9 mouse cellular contexts compared by ENCODE assay signal in the genomic region with DNA sequence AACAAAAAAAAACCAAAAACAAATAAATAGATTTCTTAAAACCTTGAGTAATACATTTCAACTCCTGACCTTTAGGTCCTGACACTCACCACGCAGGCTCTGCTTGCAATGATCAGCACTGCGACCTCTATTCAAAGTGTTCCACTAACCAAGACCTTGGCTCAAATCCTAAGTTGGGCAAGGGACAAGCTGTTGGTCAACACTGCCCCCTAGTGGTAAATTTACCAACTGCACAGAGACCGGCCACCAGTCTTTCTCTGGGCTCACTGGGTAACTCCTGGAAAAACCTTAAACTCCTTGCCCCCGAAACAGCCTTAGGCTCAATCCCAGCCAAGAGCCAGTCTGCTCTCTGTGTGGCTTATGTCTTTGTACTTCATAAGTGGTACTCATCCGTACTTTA. TPM values are rescaled to one million over a fixed set of nuclear protein-coding genes. Genes with fewer than 3 reads are reported as not detected.
DNase-seq lines count a peak whose midpoint lies in the region; ATAC-seq and TF ChIP-seq lines count a peak whose summit lies in the region.
"Had no signal": no experiment of that assay in that cellular context is flagged by ENCODE, and none has a peak within 500 bp of the region (broad histone marks: within the 10 kb centered on the region; RNA-seq: fewer than 3 reads in every experiment).

No protein-coding gene starts in this region.

- H3K79me2 ChIP-seq in CH12.LX (replicated peaks; ENCODE audit: control insufficient read depth, extremely low read depth, insufficient read depth, poor library complexity, severe bottlenecking): no peaks in the 10 kb centered on the region

- H3K4me2 ChIP-seq in CH12.LX (ENCODE audit: insufficient read depth, low read depth, poor library complexity, severe bottlenecking): no peak overlapping the region
- H3K4me2 ChIP-seq in lung, embryonic 14.5 days: no peak overlapping the region
- H3K4me2 ChIP-seq: limb, embryonic 12.5 days had no signal

- H3K27me3 ChIP-seq in CH12.LX (replicated peaks): no peaks in the 10 kb centered on the region
- no peaks in the 10 kb centered on the region for H3K27me3 ChIP-seq in lung, embryonic 14.5 days (ENCODE audit: insufficient read depth, low read length)
- H3K27me3 ChIP-seq: limb, embryonic 12.5 days had no signal

- H3K4me1 ChIP-seq in CH12.LX (ENCODE audit: control insufficient read depth in 1 of 2, insufficient read depth in 2 of 2): peaks cover 2 to 17% of the 10 kb centered on the region in 2 experiments; a peak in 3 of 4 replicates
- H3K4me1 ChIP-seq in lung, embryonic 14.5 days (ENCODE audit: insufficient read depth): peaks cover 5% of the 10 kb centered on the region; the same call in 1 of the 2 replicates

- no peak for TF ChIP-seq POLR2A in CH12.LX (IDR thresholded peaks at IDR 0.05; ENCODE audit: low read depth, low read length)

- no peaks in the 10 kb centered on the region for H3K9me3 ChIP-seq in CH12.LX (replicated peaks; ENCODE audit: low read length)
- H3K9me3 ChIP-seq in lung, embryonic 14.5 days (ENCODE audit: low read depth, low read length): no peaks in the 10 kb centered on the region
- H3K9me3 ChIP-seq: limb, embryonic 12.5 days had no signal

- ATAC-seq in lung, embryonic 14.5 days (ENCODE audit: insufficient read depth): peak; percentile 45; the same call in 1 of the 2 replicates

- peak; percentile 80 for DNase-seq in CH12.LX (ENCODE audit: extremely low read depth)
- peak; percentile 98 for DNase-seq in adipocyte (ENCODE audit: low spot score)
- DNase-seq in cerebellum, postnatal 4 days (ENCODE audit: low spot score in 2 of 2): peak; percentile 77 to 90
- DNase-seq in gastrocnemius, postnatal 36 days: peak; percentile 76
- DNase-seq in kidney, postnatal 14 days: peak; percentile 89
- peak; percentile 94 for DNase-seq in lung, embryonic 14.5 days
- peak; percentile 73 for DNase-seq in right cerebral cortex, adult 18-20 months
- peak; percentile 61 for DNase-seq in urinary bladder, postnatal 10 days (ENCODE audit: low spot score)

- in situ Hi-C loops in CH12.LX (cut with MboI; ENCODE audit: low pct_ligation_motif_present, low pct_unique_long_range_greater_than_20kb, low sequenced_read_pairs): loop anchor here (10.0 kb wide), 1 partner anchor 316 kb away; a partner anchor contains a TSS

- TF ChIP-seq CTCF in CH12.LX (conservative IDR thresholded peaks at IDR 0.05 in 1 of 2, IDR thresholded peaks at IDR 0.05 in 1 of 2; ENCODE audit: low read depth in 2 of 2, low read length in 2 of 2): peak; percentile 86 to 98
- peak; percentile 98 for TF ChIP-seq CTCF in lung, embryonic 14.5 days (IDR thresholded peaks at IDR 0.05; ENCODE audit: low read depth)

- no peak for TF ChIP-seq EP300 in CH12.LX (IDR thresholded peaks at IDR 0.05; ENCODE audit: low read length)

- no peak overlapping the region for H3K4me3 ChIP-seq in CH12.LX (replicated peaks in 1 of 3; ENCODE audit: low read depth in 2 of 3, low read length in 2 of 3, poor library complexity in 1 of 3)
- no peak overlapping the region for H3K4me3 ChIP-seq in lung, embryonic 14.5 days (ENCODE audit: low read depth, low read length)
- H3K4me3 ChIP-seq: limb, embryonic 12.5 days had no signal

- dilution Hi-C loops in CH12.LX (cut with MboI; ENCODE audit: extremely low pct_ligation_motif_present, extremely low pct_unique_long_range_greater_than_20kb, low sequenced_read_pairs): no loop called here

- H3K9ac ChIP-seq in CH12.LX (ENCODE audit: insufficient read depth, low read depth): no peak overlapping the region
- no peak overlapping the region for H3K9ac ChIP-seq in lung, embryonic 14.5 days
- H3K9ac ChIP-seq: limb, embryonic 12.5 days had no signal

- intact Hi-C loops in gastrocnemius, postnatal 36 days (cut with DNase I): loop anchor here (1.0 to 5.0 kb wide), 2 partner anchors 115 to 229 kb away; a partner anchor contains a TSS

- 14% methylated on average over 5 of the region's 5 CpGs for WGBS in lung, embryonic 14.5 days

- TF ChIP-seq RAD21 in CH12.LX (IDR thresholded peaks at IDR 0.05; ENCODE audit: low read depth, low read length): no peak; the same call in none of the 2 replicates

- H3K27ac ChIP-seq in CH12.LX (ENCODE audit: insufficient read depth, low read depth): no peak overlapping the region
- H3K27ac ChIP-seq in lung, embryonic 14.5 days (ENCODE audit: low read depth): no peak overlapping the region
- H3K27ac ChIP-seq: limb, embryonic 12.5 days had no signal

- H3K36me3 ChIP-seq in CH12.LX (replicated peaks in 1 of 2; ENCODE audit: control insufficient read depth in 1 of 2, insufficient read depth in 1 of 2, low read length in 1 of 2): no peaks in the 10 kb centered on the region
- H3K36me3 ChIP-seq in lung, embryonic 14.5 days (ENCODE audit: insufficient read depth): no peaks in the 10 kb centered on the region
- H3K36me3 ChIP-seq: limb, embryonic 12.5 days had no signal

TF ChIP-seq in CH12.LX, 34 proteins besides CTCF, POLR2A, EP300 and RAD21 (continues in another document):
- 0 out of 2 replicates have a peak, but pooled peaks have one; percentile 43 for TF ChIP-seq NRF1 (IDR thresholded peaks at IDR 0.05; ENCODE audit: low read depth, low read length)
- no peak; the same call in 1 of the 2 replicates for TF ChIP-seq JUND (conservative IDR thresholded peaks at IDR 0.05; ENCODE audit: low read depth, low read length)
- TF ChIP-seq CHD1 (IDR thresholded peaks at IDR 0.05; ENCODE audit: low read depth, low read length): no peak
- TF ChIP-seq MXI1 (IDR thresholded peaks at IDR 0.05; ENCODE audit: low read depth, low read length): no peak
- TF ChIP-seq ZMIZ1 (IDR thresholded peaks at IDR 0.05; ENCODE audit: low read depth, low read length): no peak
- TF ChIP-seq KAT2A (IDR thresholded peaks at IDR 0.05; ENCODE audit: insufficient replicate concordance, low read length): no peak
- TF ChIP-seq ELF1 (IDR thresholded peaks at IDR 0.05; ENCODE audit: low read depth, low read length): no peak
- TF ChIP-seq TCF12 (IDR thresholded peaks at IDR 0.05; ENCODE audit: low read depth, low read length): 0 out of 2 replicates have a peak, but pooled peaks have one; percentile 23
- no peak for TF ChIP-seq USF1 (IDR thresholded peaks at IDR 0.05; ENCODE audit: low read depth, low read length)
- no peak for TF ChIP-seq MAFK (IDR thresholded peaks at IDR 0.05; ENCODE audit: insufficient replicate concordance, low read length)
- peak; percentile 27; the same call in 1 of the 2 replicates for TF ChIP-seq NELFE (IDR thresholded peaks at IDR 0.05; ENCODE audit: low read depth, low read length)
- TF ChIP-seq UBTF (IDR thresholded peaks at IDR 0.05; ENCODE audit: low read depth, low read length): no peak
- peak; percentile 82 for TF ChIP-seq ZC3H11A (IDR thresholded peaks at IDR 0.05; ENCODE audit: low read depth, low read length)
- no peak for TF ChIP-seq ZKSCAN1 (IDR thresholded peaks at IDR 0.05; ENCODE audit: borderline replicate concordance, low read depth, low read length)
- no peak for TF ChIP-seq ETS1 (conservative IDR thresholded peaks at IDR 0.05; ENCODE audit: low read depth, low read length)
- TF ChIP-seq MAZ (IDR thresholded peaks at IDR 0.05; ENCODE audit: low read depth, low read length): no peak
- no peak for TF ChIP-seq HCFC1 (IDR thresholded peaks at IDR 0.05; ENCODE audit: low read depth, low read length)
- no peak for TF ChIP-seq GABPA (IDR thresholded peaks at IDR 0.05; ENCODE audit: insufficient replicate concordance, low read depth, low read length)
- TF ChIP-seq MYC (IDR thresholded peaks at IDR 0.05; ENCODE audit: low read depth, low read length): 0 out of 2 replicates have a peak, but pooled peaks have one; percentile 37
- no peak for TF ChIP-seq CHD2 (IDR thresholded peaks at IDR 0.05; ENCODE audit: low read length)
- TF ChIP-seq E2F4 (IDR thresholded peaks at IDR 0.05; ENCODE audit: insufficient replicate concordance, low read depth, low read length): no peak
- peak; percentile 30; the same call in 1 of the 2 replicates for TF ChIP-seq MEF2A (IDR thresholded peaks at IDR 0.05; ENCODE audit: borderline replicate concordance, low read depth, low read length)
- peak; percentile 69; the same call in 1 of the 2 replicates for TF ChIP-seq SIN3A (IDR thresholded peaks at IDR 0.05; ENCODE audit: low read length)
- no peak for TF ChIP-seq POLR2AphosphoS2 (IDR thresholded peaks at IDR 0.05; ENCODE audit: low read depth, low read length)
- peak; percentile 95 for TF ChIP-seq SMC3 (IDR thresholded peaks at IDR 0.05; ENCODE audit: low read depth, low read length)
- TF ChIP-seq IRF4 (IDR thresholded peaks at IDR 0.05; ENCODE audit: low read depth, low read length): no peak
- TF ChIP-seq PAX5 (IDR thresholded peaks at IDR 0.05; ENCODE audit: low read length): no peak
- TF ChIP-seq MAX (IDR thresholded peaks at IDR 0.05; ENCODE audit: low read length): no peak
- TF ChIP-seq ZNF384 (IDR thresholded peaks at IDR 0.05; ENCODE audit: low read depth, low read length): peak; percentile 68
- TF ChIP-seq RCOR1 (conservative IDR thresholded peaks at IDR 0.05; ENCODE audit: low read depth, low read length): no peak
- TF ChIP-seq BHLHE40 (IDR thresholded peaks at IDR 0.05; ENCODE audit: low read depth, low read length): no peak; the same call in 1 of the 2 replicates
- TF ChIP-seq USF2 (conservative IDR thresholded peaks at IDR 0.05; ENCODE audit: low read depth, low read length): no peak
- TF ChIP-seq TBP (conservative IDR thresholded peaks at IDR 0.05; ENCODE audit: low read depth, low read length): no peak

RNA-seq across cellular contexts. Expression of a gene that starts 23.4 kb away (rescaled TPM):
- total RNA-seq in CH12.LX (2012; rRNA removed) (not detected in 2 replicates), CH12.LX (2014; rRNA removed) (not detected in 2 replicates)
- polyA plus RNA-seq in CH12.LX (2012; ENCODE audit: insufficient read length, low read depth): not detected in 2 replicates
- not detected for total RNA-seq in gastrocnemius, postnatal 36 days (2021)
- polyA plus RNA-seq in lung, embryonic 14.5 days (2014; fragmentation: Nextera tagmentation; extraction: Ambion mirVana): 0.37 and 0.58 TPM in 2 replicates

RNA-seq across cellular contexts. Expression of a gene that starts 23.8 kb away (rescaled TPM):
- total RNA-seq in CH12.LX (2012; rRNA removed) (15.1 and 22.5 TPM in 2 replicates), CH12.LX (2014; rRNA removed) (21.1 and 26.0 TPM in 2 replicates)
- polyA plus RNA-seq in CH12.LX (2012; ENCODE audit: insufficient read length, low read depth): 58.8 and 62.9 TPM in 2 replicates
- total RNA-seq in gastrocnemius, postnatal 36 days (2021): 10 to 100 TPM in 1 of 2 experiments, 1 to 10 TPM in 1; 6.3 to 10.2 TPM
- 69.5 and 81.2 TPM in 2 replicates for polyA plus RNA-seq in lung, embryonic 14.5 days (2014; fragmentation: Nextera tagmentation; extraction: Ambion mirVana)

RNA-seq across cellular contexts. Expression of a gene that starts 59.6 kb away (rescaled TPM):
- 17.3 and 20.1 TPM in 2 replicates for total RNA-seq in CH12.LX (2012; rRNA removed)
- total RNA-seq in CH12.LX (2014; rRNA removed): 43.8 and 48.0 TPM in 2 replicates
- 35.7 and 39.7 TPM in 2 replicates for polyA plus RNA-seq in CH12.LX (2012; ENCODE audit: insufficient read length, low read depth)
- 1 to 10 TPM; 3.4 to 4.1 TPM for total RNA-seq in gastrocnemius, postnatal 36 days (2021)
- 22.8 and 26.7 TPM in 2 replicates for polyA plus RNA-seq in lung, embryonic 14.5 days (2014; fragmentation: Nextera tagmentation; extraction: Ambion mirVana)
